Mouse (Mus musculus) heart, embryonic 10.5 days (tissue): ENCODE measurements at regions not wholly inside any gene's neighbourhood (a gene's known extent, or its start where the extent isn't known, plus 50 kb on each side); places are given as distances from the start of the nearest gene placed in this dataset.

Experiments
- DNase-seq: peaks from one replicate; pipeline ENCODE4 v3.0.0-alpha.2; 2017; ENCODE audit warnings: low spot score
- H3K27ac ChIP-seq: fragments of 300-500 bp; sonication (generic); 2 replicates; pipeline ENCODE4 v1.5.1; 2016; ENCODE audit warnings: mild to moderate bottlenecking
- H3K27me3 ChIP-seq: fragments of 300-500 bp; sonication (generic); 2 replicates; pipeline ENCODE4 v1.6.1; 2016; ENCODE audit warnings: mild to moderate bottlenecking; ENCODE audit not compliant: poor library complexity, insufficient read depth, severe bottlenecking
- H3K36me3 ChIP-seq: fragments of 300-500 bp; sonication (generic); 2 replicates; pipeline ENCODE4 v1.6.1; 2016; ENCODE audit warnings: mild to moderate bottlenecking, moderate library complexity
- H3K4me1 ChIP-seq: fragments of 300-500 bp; sonication (generic); 2 replicates; pipeline ENCODE4 v1.6.1; 2016; ENCODE audit warnings: mild to moderate bottlenecking
- H3K4me3 ChIP-seq: fragments of 300-500 bp; sonication (generic); 2 replicates; pipeline ENCODE4 v1.5.1; 2016; ENCODE audit warnings: mild to moderate bottlenecking, moderate library complexity
- H3K9me3 ChIP-seq: fragments of 300-500 bp; sonication (generic); 2 replicates; pipeline ENCODE4 v1.6.1; 2016; ENCODE audit warnings: mild to moderate bottlenecking, moderate library complexity
- WGBS: fragments of 180-500 bp; shearing (Covaris S2); methylation state at CpG from one replicate; pipeline ENCODE4 v1.1.7; 2016; 5-methylcytosine and 5-hydroxymethylcytosine counted together

DNA sequence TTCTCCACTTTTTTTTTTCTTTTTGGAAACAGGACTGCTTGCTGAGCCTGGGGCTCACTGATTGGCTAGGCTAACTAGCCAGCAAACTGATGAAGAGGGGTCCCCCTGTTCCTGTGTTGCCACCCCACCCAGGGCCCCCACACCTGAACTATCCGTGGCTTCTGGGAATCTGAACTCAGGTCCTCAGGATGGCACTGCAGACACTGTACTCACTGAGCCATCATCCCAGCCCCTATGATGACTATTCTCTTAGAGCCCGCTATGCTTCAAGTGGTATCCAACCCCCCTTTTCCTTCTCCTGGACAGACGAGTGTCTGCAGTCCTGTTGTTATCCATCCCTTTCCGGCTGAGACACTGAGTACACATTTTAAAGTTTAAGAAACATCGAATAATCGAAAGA, 271.9 kb upstream of the Sulf2 start:
- H3K9me3 ChIP-seq = no peaks in the 10 kb centered on the region
- no peaks in the 10 kb centered on the region for H3K36me3 ChIP-seq
- peak overlapping the region; percentile 63 for H3K27ac ChIP-seq
- no peaks in the 10 kb centered on the region for H3K27me3 ChIP-seq
- H3K4me1 ChIP-seq = peaks cover 59% of the 10 kb centered on the region
- 63% methylated on average over 6 of the region's 6 CpGs for WGBS
- H3K4me3 ChIP-seq = no peak overlapping the region
- no peak for DNase-seq

DNA sequence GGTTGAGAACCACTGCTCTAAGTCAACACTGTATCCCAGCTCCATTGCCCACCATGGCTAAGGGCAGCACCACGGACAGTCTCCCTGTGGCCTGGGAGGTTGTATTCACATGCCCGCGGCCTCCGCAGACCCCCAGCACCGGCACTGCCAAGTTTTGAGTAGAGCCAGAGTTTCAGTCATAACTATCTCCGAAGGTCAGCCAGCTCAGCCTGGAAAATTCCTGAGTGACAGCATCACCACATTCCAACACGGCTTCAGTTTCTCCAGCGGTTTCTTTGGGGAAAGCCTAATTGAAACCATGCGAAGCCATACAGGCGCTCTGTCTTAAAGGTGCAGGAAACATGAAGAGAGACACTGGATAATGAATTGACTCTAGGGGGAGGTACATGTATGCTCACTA, 271.5 kb upstream of the Sulf2 start:
- Histone ChIP-seq H3K27ac (peak overlapping the region; percentile 63), H3K27me3 (no peaks in the 10 kb centered on the region), H3K36me3 (no peaks in the 10 kb centered on the region), H3K9me3 (no peaks in the 10 kb centered on the region), H3K4me1 (peaks cover 55% of the 10 kb centered on the region), H3K4me3 (peak overlapping the region; percentile 6; the same call in 1 of the 2 replicates)
- DNase-seq = peak; percentile 92
- WGBS = 11% methylated on average over 10 of the region's 10 CpGs

DNA sequence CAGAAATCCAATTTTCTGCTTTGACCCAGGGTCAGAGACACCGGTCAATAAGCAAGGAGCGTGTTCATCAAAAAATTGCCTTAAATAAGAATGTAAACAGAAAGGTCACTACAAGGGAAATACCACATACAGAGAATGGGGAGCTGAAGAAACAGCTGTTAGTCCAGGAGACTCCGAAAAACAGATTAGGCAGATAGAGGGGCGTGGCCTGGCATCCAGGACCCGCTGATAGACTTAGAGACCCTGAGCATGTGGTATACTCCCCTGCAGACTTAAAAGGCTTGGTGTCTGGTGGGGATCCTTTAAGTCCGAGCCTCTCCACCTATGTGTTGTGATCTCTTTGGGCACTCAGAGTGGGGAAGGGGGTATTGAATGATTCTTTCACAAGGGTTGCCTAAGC, 271.0 kb upstream of the Sulf2 start:
- Histone ChIP-seq H3K9me3 (no peaks in the 10 kb centered on the region), H3K4me3 (no peak overlapping the region), H3K27me3 (no peaks in the 10 kb centered on the region), H3K4me1 (peaks cover 51% of the 10 kb centered on the region), H3K36me3 (no peaks in the 10 kb centered on the region), H3K27ac (peak overlapping the region; percentile 63)
- 43% methylated on average over 6 of the region's 6 CpGs for WGBS
- no peak for DNase-seq

DNA sequence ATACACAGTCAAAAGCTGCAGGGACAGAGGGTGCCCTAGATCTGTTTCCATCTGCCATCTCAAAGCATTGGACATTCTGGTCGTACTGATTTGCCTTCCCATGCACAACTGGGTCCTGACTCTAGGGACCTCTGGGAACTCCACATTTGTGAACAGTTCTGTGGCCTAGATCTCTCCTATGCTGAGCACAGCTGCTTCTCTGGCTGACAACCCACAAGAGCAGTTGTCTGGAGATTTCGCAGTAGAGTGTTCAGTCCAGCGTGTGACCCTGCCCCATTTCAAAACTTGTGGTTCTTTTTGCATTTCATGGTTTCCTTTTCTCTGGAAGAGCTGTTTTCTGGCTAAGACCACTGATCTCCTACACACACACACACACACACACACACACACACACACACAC, 269.7 kb upstream of the Sulf2 start:
- WGBS = 90% methylated on average over 3 of the region's 3 CpGs

DNA sequence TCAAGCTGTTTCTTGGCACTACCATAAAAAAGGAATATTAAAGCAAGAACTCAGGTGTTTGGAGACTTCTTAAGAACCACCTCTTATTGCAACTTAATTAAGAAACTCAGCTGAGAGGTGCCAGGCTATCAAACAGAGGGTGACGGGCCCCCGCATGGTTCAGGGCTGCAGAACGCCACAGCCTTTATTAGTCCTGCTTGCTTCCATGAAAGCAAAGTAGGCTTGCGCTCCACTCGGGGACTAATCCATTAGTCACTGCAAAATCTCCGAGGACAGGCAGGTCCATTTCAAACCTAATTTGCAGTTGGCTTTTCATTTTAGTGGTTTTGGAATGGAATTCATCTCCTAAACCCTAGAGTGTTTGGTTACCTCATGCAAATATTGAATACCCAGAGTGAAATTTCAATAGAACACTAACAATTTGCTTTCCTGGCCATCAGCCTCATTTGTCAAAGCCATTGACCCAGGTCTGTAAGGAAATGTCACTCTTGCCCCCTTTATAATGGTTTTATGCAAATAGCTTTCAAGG, 267.7 kb upstream of the Sulf2 start:
- 83% methylated on average over 6 of the region's 6 CpGs for WGBS
- no peaks in the 10 kb centered on the region for H3K9me3 ChIP-seq
- peaks cover 33% of the 10 kb centered on the region for H3K4me1 ChIP-seq
- no peaks in the 10 kb centered on the region for H3K27me3 ChIP-seq
- DNase-seq = no peak
- no peaks in the 10 kb centered on the region for H3K36me3 ChIP-seq
- no peak overlapping the region for H3K4me3 ChIP-seq
- H3K27ac ChIP-seq = no peak overlapping the region

More for the DNA sequence above, 269.7 kb upstream of the Sulf2 start:
- Histone ChIP-seq H3K4me1 (peaks cover 48% of the 10 kb centered on the region), H3K27me3 (no peaks in the 10 kb centered on the region), H3K4me3 (no peak overlapping the region), H3K9me3 (no peaks in the 10 kb centered on the region), H3K27ac (peak overlapping the region; percentile 63; the same call in 1 of the 2 replicates), H3K36me3 (no peaks in the 10 kb centered on the region)
- no peak for DNase-seq

DNA sequence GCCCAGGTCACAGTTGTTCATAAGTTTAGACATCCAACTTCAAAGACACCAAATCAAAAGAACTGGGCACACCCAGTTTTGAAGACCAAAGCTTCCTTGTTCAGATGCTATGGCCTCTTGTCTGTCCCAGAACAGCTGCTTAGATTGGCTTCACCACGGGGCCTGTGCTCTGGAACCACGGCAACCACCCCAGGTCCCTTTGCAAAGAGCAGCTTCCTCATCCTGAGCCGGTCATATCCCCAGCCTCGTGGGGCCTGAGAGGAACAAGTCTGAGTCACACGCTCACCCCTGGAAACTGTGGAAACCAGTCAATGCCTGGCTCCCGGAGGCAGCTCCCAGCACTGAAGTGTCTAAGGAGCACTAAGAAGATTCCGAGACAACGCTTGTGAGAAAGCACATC, 264.8 kb upstream of the Sulf2 start:
- Histone ChIP-seq H3K27me3 (no peaks in the 10 kb centered on the region), H3K27ac (peak overlapping the region; percentile 17; the same call in 1 of the 2 replicates), H3K9me3 (no peaks in the 10 kb centered on the region), H3K4me3 (no peak overlapping the region), H3K36me3 (no peaks in the 10 kb centered on the region), H3K4me1 (peaks cover 10% of the 10 kb centered on the region)
- DNase-seq = no peak
- 80% methylated on average over 8 of the region's 8 CpGs for WGBS

DNA sequence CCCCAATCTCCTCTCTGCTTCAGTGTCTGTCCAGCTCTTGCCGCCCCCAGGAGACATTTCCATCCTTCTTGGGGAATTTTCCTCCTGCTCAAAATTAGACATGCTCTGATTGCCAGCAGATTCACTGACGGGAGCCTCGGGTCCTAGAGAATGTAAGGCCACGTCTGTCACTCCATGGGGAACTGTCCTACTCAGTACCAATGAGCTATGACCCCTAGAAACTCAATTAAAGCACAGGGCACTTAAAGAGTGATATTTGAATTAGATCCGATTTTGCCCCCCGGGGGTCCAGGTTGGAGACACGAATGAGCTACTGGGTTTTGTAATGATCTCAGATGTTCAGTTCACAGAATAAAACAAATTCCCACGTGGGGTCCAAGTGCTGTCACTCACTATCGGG, 263.8 kb upstream of the Sulf2 start:
- no peak for DNase-seq
- no peaks in the 10 kb centered on the region for H3K36me3 ChIP-seq
- WGBS = 77% methylated on average over 9 of the region's 9 CpGs
- H3K27ac ChIP-seq = no peak overlapping the region
- H3K27me3 ChIP-seq = no peaks in the 10 kb centered on the region
- no peak overlapping the region for H3K4me3 ChIP-seq
- peaks cover 6% of the 10 kb centered on the region; the same call in 1 of the 2 replicates for H3K4me1 ChIP-seq
- H3K9me3 ChIP-seq = no peaks in the 10 kb centered on the region

DNA sequence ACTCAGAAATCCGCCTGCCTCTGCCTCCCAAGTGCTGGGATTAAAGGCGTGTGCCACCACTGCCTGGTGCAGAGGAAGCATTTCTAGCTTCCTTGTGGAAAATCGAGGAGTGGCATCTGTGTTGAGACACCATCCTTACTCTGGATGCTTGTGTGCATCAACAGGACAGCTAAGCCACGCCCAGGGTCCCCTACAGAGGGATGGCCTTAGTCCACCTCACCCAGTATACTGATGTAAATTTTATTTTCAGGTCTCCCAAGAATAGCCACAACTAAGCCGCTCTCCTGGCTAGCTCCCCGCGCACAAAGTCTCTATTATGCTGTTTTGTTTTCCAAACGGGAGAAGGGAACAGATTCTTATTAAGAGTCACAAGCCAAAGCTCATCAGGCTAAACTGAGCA, 262.8 kb upstream of the Sulf2 start:
- Histone ChIP-seq H3K27ac (no peak overlapping the region), H3K4me3 (no peak overlapping the region), H3K9me3 (no peaks in the 10 kb centered on the region), H3K4me1 (peaks cover 11% of the 10 kb centered on the region), H3K36me3 (no peaks in the 10 kb centered on the region), H3K27me3 (no peaks in the 10 kb centered on the region)
- WGBS = 81% methylated on average over 8 of the region's 8 CpGs
- no peak for DNase-seq

DNA sequence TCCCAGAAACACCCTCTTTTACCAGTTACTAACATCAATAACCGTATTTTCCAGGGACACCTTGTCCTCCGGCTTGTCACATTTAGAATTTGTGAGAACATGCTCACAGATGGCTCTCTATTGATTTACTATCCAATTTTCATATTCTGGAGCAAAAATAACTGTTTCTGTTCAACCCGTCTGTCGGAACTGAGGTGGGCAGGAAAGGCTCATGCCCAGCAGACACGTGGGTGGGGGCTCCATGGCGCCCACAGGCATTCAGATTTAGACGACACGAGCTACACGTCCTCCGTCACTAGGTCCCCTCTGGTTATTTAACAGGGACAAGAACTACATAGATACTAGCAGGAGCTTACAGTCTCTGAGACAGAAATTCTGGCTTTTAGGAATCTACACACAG, 262.2 kb upstream of the Sulf2 start:
- no peak overlapping the region for H3K27ac ChIP-seq
- WGBS = 88% methylated on average over 10 of the region's 10 CpGs
- no peak overlapping the region for H3K4me3 ChIP-seq

DNA sequence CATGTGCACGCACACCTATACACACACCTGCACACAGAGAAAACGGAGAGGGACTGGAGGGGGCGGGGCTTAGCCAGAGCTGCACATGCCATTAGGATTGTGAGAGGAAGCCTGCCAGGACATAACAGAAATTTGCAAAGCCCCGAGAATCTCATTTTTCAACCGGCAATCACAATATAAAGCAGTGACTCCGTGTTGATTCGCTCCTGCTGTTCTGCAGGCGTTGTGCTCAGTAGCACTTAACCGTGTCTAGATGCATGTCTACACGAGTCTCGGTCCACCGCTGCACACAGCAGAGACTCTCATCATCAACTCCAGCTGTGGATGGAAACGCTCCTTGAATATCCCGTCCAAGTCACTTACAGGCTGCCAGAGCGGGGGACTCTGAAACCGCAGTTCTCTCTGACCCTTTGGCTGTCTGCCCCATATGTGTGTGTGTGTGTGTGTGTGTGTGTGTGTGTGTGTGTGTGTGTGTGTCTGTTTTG, 260.1 kb upstream of the Sulf2 start:
- peaks cover 39% of the 10 kb centered on the region for H3K4me1 ChIP-seq
- no peak overlapping the region for H3K4me3 ChIP-seq
- DNase-seq = no peak
- H3K9me3 ChIP-seq = no peaks in the 10 kb centered on the region
- peak overlapping the region; percentile 2; the same call in 1 of the 2 replicates for H3K27ac ChIP-seq
- no peaks in the 10 kb centered on the region for H3K27me3 ChIP-seq
- 83% methylated on average over 16 of the region's 16 CpGs for WGBS
- H3K36me3 ChIP-seq = no peaks in the 10 kb centered on the region

More for the DNA sequence above, 262.2 kb upstream of the Sulf2 start:
- no peaks in the 10 kb centered on the region for H3K9me3 ChIP-seq
- no peaks in the 10 kb centered on the region for H3K27me3 ChIP-seq
- H3K4me1 ChIP-seq = peaks cover 18% of the 10 kb centered on the region
- no peaks in the 10 kb centered on the region for H3K36me3 ChIP-seq
- no peak for DNase-seq

DNA sequence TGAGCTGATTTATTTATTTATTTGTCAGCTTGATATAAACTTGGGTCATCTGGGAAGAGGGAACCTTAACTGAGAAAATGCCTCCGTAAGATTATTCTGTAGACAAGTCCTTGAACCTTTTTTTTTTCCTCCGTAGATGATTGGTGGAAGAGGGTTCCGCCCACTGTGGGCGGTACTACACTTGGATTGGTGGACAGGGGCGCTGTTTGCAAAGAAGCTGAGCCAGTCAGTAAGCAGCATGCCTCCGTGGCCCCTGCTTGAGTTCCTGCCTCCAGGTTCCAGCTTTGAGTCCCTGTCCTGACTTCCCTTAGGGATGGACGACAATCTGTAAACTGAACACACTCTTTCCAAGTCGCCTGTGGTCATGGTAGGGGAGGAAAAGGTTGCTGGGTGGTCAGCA, 259.4 kb upstream of the Sulf2 start:
- H3K9me3 ChIP-seq = no peaks in the 10 kb centered on the region
- H3K27ac ChIP-seq = no peak overlapping the region
- peaks cover 40% of the 10 kb centered on the region for H3K4me1 ChIP-seq
- no peak for DNase-seq
- H3K36me3 ChIP-seq = no peaks in the 10 kb centered on the region
- 84% methylated on average over 8 of the region's 8 CpGs for WGBS
- no peak overlapping the region for H3K4me3 ChIP-seq
- no peaks in the 10 kb centered on the region for H3K27me3 ChIP-seq

DNA sequence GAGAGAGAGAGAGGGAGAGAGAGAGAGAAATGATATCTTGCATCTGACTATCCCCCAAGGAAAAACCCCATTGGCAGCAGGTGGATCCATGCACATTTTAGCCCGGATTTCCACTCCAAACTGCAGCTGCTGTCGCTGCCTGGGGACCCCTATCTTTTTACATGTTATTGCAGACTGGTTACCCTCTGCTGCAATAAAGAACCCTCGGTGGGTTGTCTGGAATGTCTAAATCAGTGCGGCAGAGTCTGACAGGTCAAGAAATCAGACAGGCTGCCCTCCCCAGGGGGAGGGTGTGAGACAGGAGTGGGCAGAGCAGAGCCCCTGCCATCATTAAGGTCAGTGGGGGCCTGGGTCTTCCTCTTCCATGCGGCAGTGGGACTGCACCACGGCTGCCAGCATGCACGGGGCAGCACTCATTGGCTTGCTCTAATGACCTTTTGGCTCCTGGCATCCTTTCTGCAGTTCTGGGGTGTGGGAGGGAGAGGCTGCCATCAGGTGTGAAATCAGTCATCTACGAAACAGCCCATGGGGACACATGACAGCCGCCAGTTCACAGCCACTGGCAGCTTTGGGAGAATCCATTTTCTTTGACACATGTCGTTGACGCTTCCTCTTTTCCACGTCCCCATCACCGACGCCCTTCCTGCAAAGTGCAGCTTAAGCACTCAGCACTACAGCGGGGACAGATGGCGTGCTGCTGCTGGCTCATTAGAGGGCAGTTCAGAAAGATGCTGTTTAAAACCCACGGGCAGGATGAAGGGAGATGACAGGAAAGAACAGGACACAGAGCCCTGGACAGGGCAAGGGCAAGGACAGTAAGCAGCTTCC, 256.8 kb upstream of the Sulf2 start:
- Histone ChIP-seq H3K27me3 (no peaks in the 10 kb centered on the region), H3K9me3 (0 out of 2 replicates have a peak, but pooled peaks cover 3% of the 10 kb centered on the region), H3K4me3 (peak overlapping the region; percentile 9; the same call in 1 of the 2 replicates), H3K4me1 (peaks cover 41% of the 10 kb centered on the region), H3K27ac (peak overlapping the region; percentile 81), H3K36me3 (peaks cover 5% of the 10 kb centered on the region)
- DNase-seq = peak; percentile 88
- 16% methylated on average over 17 of the region's 17 CpGs for WGBS

DNA sequence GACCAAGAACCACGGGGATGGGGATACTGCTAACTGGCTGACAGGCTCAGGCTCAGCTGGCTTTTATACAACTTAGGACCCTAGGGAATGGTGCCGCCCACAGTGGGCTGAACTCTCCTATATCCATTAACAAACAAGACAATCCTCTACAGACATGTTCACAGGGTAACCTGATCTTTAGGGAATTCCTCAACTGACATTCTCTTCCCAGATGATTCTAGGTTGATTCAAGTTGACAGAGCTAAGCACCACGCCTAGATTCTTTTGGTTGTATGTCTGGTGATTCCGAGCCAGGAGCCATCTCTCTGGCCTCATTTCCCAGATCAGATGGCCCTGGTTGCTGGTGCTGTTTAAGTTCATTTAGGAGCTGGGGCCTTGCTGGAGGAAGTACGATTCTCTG, 253.9 kb upstream of the Sulf2 start:
- peaks cover 60% of the 10 kb centered on the region for H3K4me1 ChIP-seq
- no peak for DNase-seq
- H3K9me3 ChIP-seq = 0 out of 2 replicates have a peak, but pooled peaks cover 3% of the 10 kb centered on the region
- peaks cover 5% of the 10 kb centered on the region for H3K36me3 ChIP-seq
- 86% methylated on average over 5 of the region's 5 CpGs for WGBS
- H3K4me3 ChIP-seq = no peak overlapping the region
- no peaks in the 10 kb centered on the region for H3K27me3 ChIP-seq
- no peak overlapping the region for H3K27ac ChIP-seq
